Mouse (Mus musculus) neural tube, embryonic 12.5 days (tissue): ENCODE measurements around the gene Polr2h. TPM values are rescaled to one million over a fixed set of nuclear protein-coding genes. Genes with fewer than 3 reads are reported as not detected.
A peak's percentile ranks its signal among the peaks of the same experiment; 100 is the strongest.

ENCODE experiments used
- ATAC-seq: fragments of 200-750 bp; cut with Nextera tagmentation; 2 replicates; pipeline ENCODE4 v1.8.0; 2017; ENCODE audit warnings: low read depth, mild to moderate bottlenecking, moderate TSS enrichment, moderate library complexity; ENCODE audit not compliant: low FRiP score
- H3K27ac ChIP-seq: fragments of 300-500 bp; sonication (generic); 2 replicates; pipeline ENCODE4 v1.5.1; 2016
- H3K27me3 ChIP-seq: fragments of 300-500 bp; sonication (generic); replicated peaks from 2 replicates; pipeline ENCODE4 v1.6.1; 2016; ENCODE audit warnings: mild to moderate bottlenecking
- H3K36me3 ChIP-seq: fragments of 300-500 bp; sonication (generic); 2 replicates; pipeline ENCODE4 v1.6.1; 2016; ENCODE audit warnings: mild to moderate bottlenecking
- H3K4me1 ChIP-seq: fragments of 300-500 bp; sonication (generic); 2 replicates; pipeline ENCODE4 v1.6.1; 2016
- H3K4me2 ChIP-seq: fragments of 300-500 bp; sonication (generic); replicated peaks from 2 replicates; pipeline ENCODE4 v1.6.1; 2016; ENCODE audit warnings: mild to moderate bottlenecking
- H3K4me3 ChIP-seq: fragments of 300-500 bp; sonication (generic); 2 replicates; pipeline ENCODE4 v1.5.1; 2016
- H3K9ac ChIP-seq: fragments of 300-500 bp; sonication (generic); 2 replicates; pipeline ENCODE4 v1.6.1; 2016; ENCODE audit warnings: mild to moderate bottlenecking
- H3K9me3 ChIP-seq: fragments of 300-500 bp; sonication (generic); 2 replicates; pipeline ENCODE4 v1.6.1; 2016; ENCODE audit warnings: mild to moderate bottlenecking
- WGBS: fragments of 180-500 bp; shearing (Covaris S2); methylation state at CpG from one replicate; pipeline ENCODE4 v1.1.7; 2016; 5-methylcytosine and 5-hydroxymethylcytosine counted together
- polyA plus RNA-seq: library from polyadenylated mRNA; unstranded; fragments of >200 nt; fragmentation: Nextera tagmentation; extraction: Ambion mirVana; gene quantifications from 2 replicates; pipeline ENCODE4 v1.2.1, GENCODE M21; 2016

Gene Polr2h
- polyA plus RNA-seq, 1 experiment from 2014 or later, result 85.4 TPM

- Histone ChIP-seq H3K36me3 (peaks cover 40% of the 10 kb centered on the region), H3K4me2 (peak overlapping the region; percentile 86), H3K9ac (peak overlapping the region; percentile 76), H3K4me3 (peak overlapping the region; percentile 58), H3K4me1 (peaks cover 32% of the 10 kb centered on the region), H3K9me3 (no peaks in the 10 kb centered on the region), H3K27me3 (no peaks in the 10 kb centered on the region), H3K27ac (no peak overlapping the region)
- ATAC-seq, result no peak
- 55% methylated on average over 2 of the region's 2 CpGs for WGBS
These were observed 2.3 kb upstream of the Polr2h start for GRCm38 (mm10) chr16:20715161-20715560.

- Histone ChIP-seq H3K4me1 (peaks cover 32% of the 10 kb centered on the region), H3K27ac (peak overlapping the region; percentile 74; the same call in 1 of the 2 replicates), H3K36me3 (peaks cover 40% of the 10 kb centered on the region), H3K9ac (peak overlapping the region; percentile 76), H3K4me2 (peak overlapping the region; percentile 86), H3K4me3 (peak overlapping the region; percentile 58), H3K27me3 (no peaks in the 10 kb centered on the region), H3K9me3 (no peaks in the 10 kb centered on the region)
- no peak; the same call in 1 of the 2 replicates for ATAC-seq
- WGBS, result 1% methylated on average over 12 of the region's 12 CpGs
These were observed 1.9 kb upstream of the Polr2h start for GRCm38 (mm10) chr16:20715566-20715965.

- Histone ChIP-seq H3K4me1 (peaks cover 32% of the 10 kb centered on the region), H3K36me3 (peaks cover 40% of the 10 kb centered on the region), H3K9ac (peak overlapping the region; percentile 76), H3K4me3 (peak overlapping the region; percentile 58), H3K9me3 (no peaks in the 10 kb centered on the region), H3K4me2 (peak overlapping the region; percentile 86), H3K27ac (peak overlapping the region; percentile 74), H3K27me3 (no peaks in the 10 kb centered on the region)
- ATAC-seq, result peak; percentile 81
- WGBS, result under 1% methylated on average over 66 of the region's 68 CpGs
These were observed 1.3 kb upstream of the Polr2h start for GRCm38 (mm10) chr16:20715976-20716840.

GRCm38 (mm10) chr16:20716841-20717180 is 654 bp upstream of the Polr2h start:
- Histone ChIP-seq H3K27me3 (no peaks in the 10 kb centered on the region), H3K4me2 (peak overlapping the region; percentile 86), H3K9ac (peak overlapping the region; percentile 76), H3K4me1 (peaks cover 32% of the 10 kb centered on the region), H3K9me3 (no peaks in the 10 kb centered on the region), H3K27ac (peak overlapping the region; percentile 74), H3K4me3 (peak overlapping the region; percentile 58), H3K36me3 (peaks cover 40% of the 10 kb centered on the region)
- no peak; the same call in none of the 2 replicates for ATAC-seq
- under 1% methylated on average over 8 of the region's 8 CpGs for WGBS

GRCm38 (mm10) chr16:20717978-20718670 is 659 bp downstream of the Polr2h start:
- Histone ChIP-seq H3K9me3 (no peaks in the 10 kb centered on the region), H3K36me3 (peaks cover 37% of the 10 kb centered on the region), H3K27me3 (no peaks in the 10 kb centered on the region), H3K4me1 (peaks cover 32% of the 10 kb centered on the region), H3K9ac (peak overlapping the region; percentile 76), H3K4me3 (peak overlapping the region; percentile 58), H3K4me2 (peak overlapping the region; percentile 86), H3K27ac (no peak overlapping the region)
- WGBS, result 3% methylated on average over 18 of the region's 18 CpGs
- ATAC-seq, result peak; percentile 11

GRCm38 (mm10) chr16:20721808-20722207 is 4.3 kb downstream of the Polr2h start:
- Histone ChIP-seq H3K4me2 (no peak overlapping the region), H3K27me3 (no peaks in the 10 kb centered on the region), H3K36me3 (peaks cover 30% of the 10 kb centered on the region), H3K9me3 (no peaks in the 10 kb centered on the region), H3K9ac (no peak overlapping the region), H3K27ac (no peak overlapping the region), H3K4me1 (peaks cover 10% of the 10 kb centered on the region), H3K4me3 (no peak overlapping the region)
- ATAC-seq, result no peak
- 88% methylated on average over 10 of the region's 10 CpGs for WGBS

GRCm38 (mm10) chr16:20722736-20723135 is 5.3 kb downstream of the Polr2h start:
- 85% methylated on average over 4 of the region's 4 CpGs for WGBS
- Histone ChIP-seq H3K9me3 (no peaks in the 10 kb centered on the region), H3K4me1 (peaks cover 10% of the 10 kb centered on the region), H3K27ac (no peak overlapping the region), H3K36me3 (peaks cover 30% of the 10 kb centered on the region), H3K4me2 (no peak overlapping the region), H3K4me3 (no peak overlapping the region), H3K9ac (no peak overlapping the region), H3K27me3 (no peaks in the 10 kb centered on the region)
- no peak for ATAC-seq

- 68% methylated on average over 4 of the region's 4 CpGs for WGBS
- Histone ChIP-seq H3K9ac (no peak overlapping the region), H3K9me3 (no peaks in the 10 kb centered on the region), H3K27ac (no peak overlapping the region), H3K4me2 (no peak overlapping the region), H3K27me3 (no peaks in the 10 kb centered on the region), H3K36me3 (peaks cover 30% of the 10 kb centered on the region), H3K4me3 (no peak overlapping the region), H3K4me1 (peaks cover 7% of the 10 kb centered on the region)
- no peak for ATAC-seq
These were observed 5.8 kb downstream of the Polr2h start for GRCm38 (mm10) chr16:20723247-20723646.

GRCm38 (mm10) chr16:20724338-20724748 is 6.9 kb downstream of the Polr2h start:
- Histone ChIP-seq H3K9ac (no peak overlapping the region), H3K36me3 (peaks cover 30% of the 10 kb centered on the region), H3K4me1 (no peaks in the 10 kb centered on the region), H3K4me2 (no peak overlapping the region), H3K27me3 (no peaks in the 10 kb centered on the region), H3K27ac (no peak overlapping the region), H3K4me3 (no peak overlapping the region), H3K9me3 (no peaks in the 10 kb centered on the region)
- WGBS, result 28% methylated on average over 5 of the region's 5 CpGs
- peak; percentile 56; the same call in 1 of the 2 replicates for ATAC-seq

GRCm38 (mm10) chr16:20725321-20725720 is 7.9 kb downstream of the Polr2h start:
- no peak overlapping the region for H3K4me3 ChIP-seq
- H3K4me1 ChIP-seq, result no peaks in the 10 kb centered on the region
- H3K4me2 ChIP-seq, result no peak overlapping the region
- no peak overlapping the region for H3K27ac ChIP-seq
- 86% methylated on average over 7 of the region's 7 CpGs for WGBS
- H3K9ac ChIP-seq, result no peak overlapping the region
- H3K27me3 ChIP-seq, result no peaks in the 10 kb centered on the region
- H3K36me3 ChIP-seq, result peaks cover 24% of the 10 kb centered on the region
- no peak for ATAC-seq
- no peaks in the 10 kb centered on the region for H3K9me3 ChIP-seq

- WGBS, result 70% methylated on average over 4 of the region's 4 CpGs
- no peak for ATAC-seq
These were observed 8.3 kb downstream of the Polr2h start for GRCm38 (mm10) chr16:20725750-20726149.

GRCm38 (mm10) chr16:20726384-20726783 is 8.9 kb downstream of the Polr2h start:
- ATAC-seq, result no peak
- Histone ChIP-seq H3K4me1 (no peaks in the 10 kb centered on the region), H3K9me3 (no peaks in the 10 kb centered on the region), H3K4me3 (no peak overlapping the region), H3K36me3 (peaks cover 14% of the 10 kb centered on the region), H3K9ac (no peak overlapping the region), H3K27me3 (no peaks in the 10 kb centered on the region), H3K27ac (no peak overlapping the region), H3K4me2 (no peak overlapping the region)
- WGBS, result 71% methylated on average over 1 of the region's 1 CpGs

More at GRCm38 (mm10) chr16:20725750-20726149, 8.3 kb downstream of the Polr2h start:
- Histone ChIP-seq H3K4me1 (no peaks in the 10 kb centered on the region), H3K27ac (no peak overlapping the region), H3K9me3 (no peaks in the 10 kb centered on the region), H3K4me3 (no peak overlapping the region), H3K27me3 (no peaks in the 10 kb centered on the region), H3K9ac (no peak overlapping the region), H3K36me3 (peaks cover 19% of the 10 kb centered on the region), H3K4me2 (no peak overlapping the region)
